10 mouse cellular contexts compared by ENCODE assay signal in the genomic region with DNA sequence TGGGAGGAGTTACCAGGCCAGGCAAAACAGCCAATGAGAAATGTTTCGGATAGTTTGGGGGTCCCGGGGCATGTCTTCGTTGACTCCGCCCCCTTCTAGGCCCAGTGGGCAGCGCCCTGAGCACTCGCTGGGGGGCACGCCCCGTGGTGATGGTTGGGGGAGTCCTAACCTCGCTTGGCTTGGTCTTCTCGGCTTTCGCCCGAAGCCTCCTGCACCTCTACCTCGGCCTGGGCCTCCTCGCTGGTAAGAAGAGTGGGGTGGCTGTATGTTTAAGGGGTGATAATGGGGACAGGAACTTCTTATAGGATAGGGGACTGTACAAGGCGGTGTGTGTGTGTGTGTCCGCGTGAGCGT. TPM values are rescaled to one million over a fixed set of nuclear protein-coding genes. Genes with fewer than 3 reads are reported as not detected.
DNase-seq lines count a peak whose midpoint lies in the region; ATAC-seq lines count a peak whose summit lies in the region.
"Had no signal": no experiment of that assay in that cellular context is flagged by ENCODE, and none has a peak within 500 bp of the region (broad histone marks: within the 10 kb centered on the region; RNA-seq: fewer than 3 reads in every experiment).

No protein-coding gene starts in this region.

- H3K27me3 ChIP-seq in kidney, embryonic 16.5 days (ENCODE audit: insufficient read depth, low read length): peaks cover 41% of the 10 kb centered on the region
- H3K27me3 ChIP-seq in embryonic facial prominence, embryonic 14.5 days (replicated peaks; ENCODE audit: control insufficient read depth, insufficient read depth, low read length): peaks cover 52% of the 10 kb centered on the region
- H3K27me3 ChIP-seq in intestine, embryonic 16.5 days (replicated peaks; ENCODE audit: control insufficient read depth, insufficient read depth, low read length): peaks cover 26% of the 10 kb centered on the region
- peaks cover 74% of the 10 kb centered on the region for H3K27me3 ChIP-seq in neural tube, embryonic 13.5 days

- H3K27ac ChIP-seq in kidney, embryonic 16.5 days (ENCODE audit: low read length): no peak overlapping the region
- H3K27ac ChIP-seq in embryonic facial prominence, embryonic 14.5 days (replicated peaks; ENCODE audit: low read depth, low read length): no peak overlapping the region
- H3K27ac ChIP-seq in intestine, embryonic 16.5 days (ENCODE audit: low read length): no peak overlapping the region
- no peak overlapping the region for H3K27ac ChIP-seq in neural tube, embryonic 13.5 days (replicated peaks)

- DNase-seq in kidney, adult 9 months: no peak
- no peak for DNase-seq in embryonic facial prominence, embryonic 14.5 days (ENCODE audit: low spot score)
- no peak for DNase-seq in right cerebral cortex, adult 18-20 months
- no peak for DNase-seq in adrenal gland, postnatal 4 days (ENCODE audit: low spot score in 2 of 2)
- no peak for DNase-seq in thymus, postnatal 25 days

- H3K36me3 ChIP-seq in kidney, embryonic 16.5 days (ENCODE audit: insufficient read depth, low read length): no peaks in the 10 kb centered on the region
- peaks cover 3% of the 10 kb centered on the region; the same call in 1 of the 2 replicates for H3K36me3 ChIP-seq in embryonic facial prominence, embryonic 14.5 days (ENCODE audit: control insufficient read depth, insufficient read depth, low read length)
- H3K36me3 ChIP-seq in intestine, embryonic 16.5 days (ENCODE audit: control insufficient read depth, insufficient read depth, low read length): no peaks in the 10 kb centered on the region
- H3K36me3 ChIP-seq in neural tube, embryonic 13.5 days: peaks cover 22% of the 10 kb centered on the region

- H3K9me3 ChIP-seq in kidney, embryonic 16.5 days (ENCODE audit: low read length): no peaks in the 10 kb centered on the region
- no peaks in the 10 kb centered on the region for H3K9me3 ChIP-seq in embryonic facial prominence, embryonic 14.5 days (ENCODE audit: control insufficient read depth, low read length)
- no peaks in the 10 kb centered on the region for H3K9me3 ChIP-seq in intestine, embryonic 16.5 days (ENCODE audit: control insufficient read depth, low read length)
- no peaks in the 10 kb centered on the region for H3K9me3 ChIP-seq in neural tube, embryonic 13.5 days
- H3K9me3 ChIP-seq: megakaryocyte, embryonic 14.5 days had no signal

- H3K4me3 ChIP-seq in kidney, embryonic 16.5 days (ENCODE audit: low read length): peak overlapping the region; percentile 36
- H3K4me3 ChIP-seq in embryonic facial prominence, embryonic 14.5 days (ENCODE audit: low read depth, low read length): peak overlapping the region; percentile 34
- no peak overlapping the region for H3K4me3 ChIP-seq in intestine, embryonic 16.5 days (ENCODE audit: low read length)
- peak overlapping the region; percentile 32 for H3K4me3 ChIP-seq in neural tube, embryonic 13.5 days
- H3K4me3 ChIP-seq: megakaryocyte, embryonic 14.5 days had no signal

- H3K4me2 ChIP-seq in kidney, embryonic 16.5 days (replicated peaks; ENCODE audit: low read depth, low read length): peak overlapping the region; percentile 63
- peak overlapping the region; percentile 68 for H3K4me2 ChIP-seq in embryonic facial prominence, embryonic 14.5 days (ENCODE audit: low read depth, low read length)
- peak overlapping the region; percentile 65 for H3K4me2 ChIP-seq in intestine, embryonic 16.5 days (ENCODE audit: low read depth, low read length)
- H3K4me2 ChIP-seq in neural tube, embryonic 13.5 days: peak overlapping the region; percentile 61

- WGBS in kidney, embryonic 16.5 days: 7% methylated on average over 16 of the region's 18 CpGs
- 8% methylated on average over 18 of the region's 18 CpGs for WGBS in embryonic facial prominence, embryonic 14.5 days
- WGBS in intestine, embryonic 16.5 days: 13% methylated on average over 18 of the region's 18 CpGs
- 5% methylated on average over 18 of the region's 18 CpGs for WGBS in neural tube, embryonic 13.5 days

- no peak overlapping the region for H3K9ac ChIP-seq in kidney, embryonic 16.5 days (replicated peaks; ENCODE audit: low read length)
- peak overlapping the region; percentile 59; the same call in 1 of the 2 replicates for H3K9ac ChIP-seq in embryonic facial prominence, embryonic 14.5 days (ENCODE audit: low read depth, low read length)
- no peak overlapping the region for H3K9ac ChIP-seq in intestine, embryonic 16.5 days (ENCODE audit: low read depth, low read length)
- peak overlapping the region; percentile 55 for H3K9ac ChIP-seq in neural tube, embryonic 13.5 days

- ATAC-seq in kidney, embryonic 16.5 days (ENCODE audit: low FRiP score, low TSS enrichment): peak; percentile 17; the same call in 1 of the 2 replicates
- ATAC-seq in embryonic facial prominence, embryonic 14.5 days (ENCODE audit: low read depth): peak; percentile 7; the same call in 1 of the 2 replicates
- ATAC-seq in intestine, embryonic 16.5 days: no peak
- no peak for ATAC-seq in neural tube, embryonic 13.5 days (ENCODE audit: low read depth)

- peaks cover 31% of the 10 kb centered on the region for H3K4me1 ChIP-seq in kidney, embryonic 16.5 days (ENCODE audit: insufficient read depth, low read length)
- H3K4me1 ChIP-seq in embryonic facial prominence, embryonic 14.5 days (ENCODE audit: control insufficient read depth, insufficient read depth, low read length): peaks cover 16% of the 10 kb centered on the region
- H3K4me1 ChIP-seq in intestine, embryonic 16.5 days (ENCODE audit: control insufficient read depth, insufficient read depth, low read length): peaks cover 21% of the 10 kb centered on the region
- H3K4me1 ChIP-seq in neural tube, embryonic 13.5 days (replicated peaks): peaks cover 42% of the 10 kb centered on the region

RNA-seq across cellular contexts. Expression of gene Slc16a11, which starts 2.3 kb away (rescaled TPM):
- 5.2 and 5.5 TPM in 2 replicates for polyA plus RNA-seq in kidney, embryonic 16.5 days (2015; fragmentation: Nextera tagmentation; extraction: Ambion mirVana)
- polyA plus RNA-seq in embryonic facial prominence, embryonic 14.5 days (2014; fragmentation: Nextera tagmentation; extraction: Ambion mirVana): 2.9 and 3.0 TPM in 2 replicates
- 2.7 TPM in 2 replicates for polyA plus RNA-seq in intestine, embryonic 16.5 days (2015; fragmentation: Nextera tagmentation; extraction: Ambion mirVana)
- polyA plus RNA-seq in neural tube, embryonic 13.5 days (2015; fragmentation: Nextera tagmentation; extraction: Ambion mirVana): 3.0 and 3.4 TPM in 2 replicates
- 1 to 10 TPM in 1 of 2 experiments, under 1 TPM in 1; 0.71 to 2.9 TPM for total RNA-seq in adrenal gland, postnatal 4 days (2021)
- polyA plus RNA-seq: erythroblast, embryonic 14.5 days had no signal

RNA-seq across cellular contexts. Expression of gene Slc16a13, which starts 6.0 kb away (rescaled TPM):
- polyA plus RNA-seq in kidney, embryonic 16.5 days (2015; fragmentation: Nextera tagmentation; extraction: Ambion mirVana): 18.6 and 19.3 TPM in 2 replicates
- polyA plus RNA-seq in embryonic facial prominence, embryonic 14.5 days (2014; fragmentation: Nextera tagmentation; extraction: Ambion mirVana): 4.2 and 5.8 TPM in 2 replicates
- 15.9 and 18.0 TPM in 2 replicates for polyA plus RNA-seq in intestine, embryonic 16.5 days (2015; fragmentation: Nextera tagmentation; extraction: Ambion mirVana)
- 14.7 and 15.8 TPM in 2 replicates for polyA plus RNA-seq in neural tube, embryonic 13.5 days (2015; fragmentation: Nextera tagmentation; extraction: Ambion mirVana)
- 10 to 100 TPM in 1 of 2 experiments, 1 to 10 TPM in 1; 6.2 to 10.9 TPM for total RNA-seq in adrenal gland, postnatal 4 days (2021)

RNA-seq across cellular contexts. Expression of gene Bcl6b, which starts 14.8 kb away (rescaled TPM):
- 27.4 and 31.3 TPM in 2 replicates for polyA plus RNA-seq in kidney, embryonic 16.5 days (2015; fragmentation: Nextera tagmentation; extraction: Ambion mirVana)
- polyA plus RNA-seq in embryonic facial prominence, embryonic 14.5 days (2014; fragmentation: Nextera tagmentation; extraction: Ambion mirVana): 11.6 and 13.0 TPM in 2 replicates
- 10.3 and 10.4 TPM in 2 replicates for polyA plus RNA-seq in intestine, embryonic 16.5 days (2015; fragmentation: Nextera tagmentation; extraction: Ambion mirVana)
- 6.0 and 6.1 TPM in 2 replicates for polyA plus RNA-seq in neural tube, embryonic 13.5 days (2015; fragmentation: Nextera tagmentation; extraction: Ambion mirVana)
- total RNA-seq in adrenal gland, postnatal 4 days (2021): 10 to 100 TPM; 23.8 to 33.4 TPM

RNA-seq across cellular contexts. Expression of gene 0610010K14Rik, which starts 22.9 kb away (rescaled TPM):
- 170 and 173 TPM in 2 replicates for polyA plus RNA-seq in kidney, embryonic 16.5 days (2015; fragmentation: Nextera tagmentation; extraction: Ambion mirVana)
- polyA plus RNA-seq in embryonic facial prominence, embryonic 14.5 days (2014; fragmentation: Nextera tagmentation; extraction: Ambion mirVana): 149 and 172 TPM in 2 replicates
- polyA plus RNA-seq in intestine, embryonic 16.5 days (2015; fragmentation: Nextera tagmentation; extraction: Ambion mirVana): 118 and 129 TPM in 2 replicates
- 161 and 174 TPM in 2 replicates for polyA plus RNA-seq in neural tube, embryonic 13.5 days (2015; fragmentation: Nextera tagmentation; extraction: Ambion mirVana)
- total RNA-seq in adrenal gland, postnatal 4 days (2021): 10 to 100 TPM; 70.1 to 72.5 TPM

RNA-seq across cellular contexts. Expression of gene Gm21988, which starts 24.8 kb away (rescaled TPM):
- polyA plus RNA-seq in kidney, embryonic 16.5 days (2015; fragmentation: Nextera tagmentation; extraction: Ambion mirVana): 10.5 and 11.5 TPM in 2 replicates
- 9.9 and 12.2 TPM in 2 replicates for polyA plus RNA-seq in embryonic facial prominence, embryonic 14.5 days (2014; fragmentation: Nextera tagmentation; extraction: Ambion mirVana)
- 9.9 and 10.7 TPM in 2 replicates for polyA plus RNA-seq in intestine, embryonic 16.5 days (2015; fragmentation: Nextera tagmentation; extraction: Ambion mirVana)
- 17.0 and 18.3 TPM in 2 replicates for polyA plus RNA-seq in neural tube, embryonic 13.5 days (2015; fragmentation: Nextera tagmentation; extraction: Ambion mirVana)
- total RNA-seq in adrenal gland, postnatal 4 days (2021): 1 to 10 TPM; 4.5 to 8.1 TPM

Comparison
In these comparisons a context has a peak if more than half of its experiments do, and no peak if none do; other contexts are left out.
1. ATAC-seq: peak in kidney, embryonic 16.5 days (single experiment) and embryonic facial prominence, embryonic 14.5 days (single experiment); none in intestine, embryonic 16.5 days (single experiment) and neural tube, embryonic 13.5 days (single experiment).
2. H3K9ac ChIP-seq: peak in embryonic facial prominence, embryonic 14.5 days (single experiment) and neural tube, embryonic 13.5 days (single experiment); none in kidney, embryonic 16.5 days (single experiment) and intestine, embryonic 16.5 days (single experiment).
3. Peak in every context shown above with its lines, with median percentiles within 50 percentile points of each other: H3K4me2 ChIP-seq.